Mouse (Mus musculus) spleen, postnatal 10 days (tissue): ENCODE measurements around the gene Ankrd39.

Experiments
- DNase-seq, 2 experiments: peaks; one replicate each; pipeline ENCODE4 v3.0.0; 2021 to 2022; ENCODE audit warnings: low spot score in 2 of 2

The Ankrd39 gene

GRCm38 (mm10) chr1:36492416-36493139 lies 54.7 kb downstream of the Ankrd39 start:
- no peak for DNase-seq

- DNase-seq = no peak
Measured at GRCm38 (mm10) chr1:36489661-36490060, 57.6 kb downstream of the Ankrd39 start.
